Mouse (Mus musculus): ENCODE measurements around the gene Cd101. TPM values are rescaled to one million over a fixed set of nuclear protein-coding genes. Genes with fewer than 3 reads are reported as not detected.

Cd101 gene
- polyA plus RNA-seq, 1 experiment = not detected

GRCm38 (mm10) chr3:100994252-100994651, 35.1 kb downstream of the Cd101 start:
- TF ChIP-seq POLR2A (IDR thresholded peaks at IDR 0.05; ENCODE audit: low read depth, low read length) = no peak
- TF ChIP-seq CTCF (IDR thresholded peaks at IDR 0.05; ENCODE audit: borderline replicate concordance, insufficient read depth, low read length) = no peak
- H3K4me1 ChIP-seq (ENCODE audit: control insufficient read depth, insufficient read depth, low read length) = no peaks in the 10 kb centered on the region
- no peak overlapping the region for H3K27ac ChIP-seq (ENCODE audit: insufficient read depth, low read length)
- H3K4me3 ChIP-seq (ENCODE audit: insufficient read depth, low read length) = no peak overlapping the region

DNA sequence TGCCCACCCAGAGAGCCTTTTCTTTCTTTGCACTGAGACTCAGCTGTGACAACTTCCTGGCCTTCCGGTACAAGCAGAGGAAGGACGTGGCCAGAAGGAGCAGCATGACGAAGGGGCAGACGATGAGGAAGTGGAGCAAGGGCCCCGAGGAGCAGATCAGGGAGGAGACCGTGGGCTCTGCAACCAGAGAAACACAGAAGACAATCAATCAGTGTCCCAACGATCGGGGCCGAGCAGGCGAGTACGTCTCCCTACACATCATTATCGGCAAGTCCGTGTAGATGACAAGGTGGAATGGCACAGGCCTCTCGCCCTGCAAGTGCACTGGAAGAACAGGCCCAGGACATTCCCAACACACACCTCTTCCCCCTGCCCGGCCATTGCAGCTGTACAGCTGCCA, 35.6 kb downstream of the Cd101 start:
- Histone ChIP-seq H3K4me3 (ENCODE audit: insufficient read depth, low read length) (no peak overlapping the region), H3K27ac (ENCODE audit: insufficient read depth, low read length) (no peak overlapping the region), H3K4me1 (ENCODE audit: control insufficient read depth, insufficient read depth, low read length) (no peaks in the 10 kb centered on the region)
- TF ChIP-seq CTCF (IDR thresholded peaks at IDR 0.05; ENCODE audit: borderline replicate concordance, insufficient read depth, low read length) (no peak), POLR2A (IDR thresholded peaks at IDR 0.05; ENCODE audit: low read depth, low read length) (no peak)

- no peaks in the 10 kb centered on the region for H3K4me1 ChIP-seq (ENCODE audit: control insufficient read depth, insufficient read depth, low read length)
- no peak overlapping the region for H3K27ac ChIP-seq (ENCODE audit: insufficient read depth, low read length)
- no peak overlapping the region for H3K4me3 ChIP-seq (ENCODE audit: insufficient read depth, low read length)
- no peak for TF ChIP-seq CTCF (IDR thresholded peaks at IDR 0.05; ENCODE audit: borderline replicate concordance, insufficient read depth, low read length)
- TF ChIP-seq POLR2A (IDR thresholded peaks at IDR 0.05; ENCODE audit: low read depth, low read length) = no peak
Measured at GRCm38 (mm10) chr3:100993158-100993557, 36.2 kb downstream of the Cd101 start.

DNA sequence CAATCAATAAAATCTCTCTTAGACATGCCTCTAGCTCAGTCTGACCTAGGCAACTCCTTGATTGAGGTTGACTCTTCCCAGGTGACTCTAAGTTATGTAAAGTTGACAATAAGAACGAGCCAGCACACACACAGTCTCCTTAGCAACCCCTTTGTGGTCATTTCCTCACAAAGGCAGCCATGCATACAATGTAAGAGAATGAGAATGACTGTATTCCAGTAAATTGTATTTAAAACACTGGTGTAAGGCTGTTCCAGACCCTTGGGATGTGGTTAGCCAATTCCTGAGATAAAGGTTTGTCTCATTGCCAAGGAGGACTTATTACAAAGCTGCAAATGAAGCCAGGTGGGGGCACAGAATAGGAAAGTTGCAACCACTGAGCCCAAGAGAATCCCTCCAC, 39.1 kb downstream of the Cd101 start:
- TF ChIP-seq CTCF (IDR thresholded peaks at IDR 0.05; ENCODE audit: borderline replicate concordance, insufficient read depth, low read length) = no peak
- no peak for TF ChIP-seq POLR2A (IDR thresholded peaks at IDR 0.05; ENCODE audit: low read depth, low read length)
- Histone ChIP-seq H3K4me1 (ENCODE audit: control insufficient read depth, insufficient read depth, low read length) (no peaks in the 10 kb centered on the region), H3K27ac (ENCODE audit: insufficient read depth, low read length) (no peak overlapping the region), H3K4me3 (ENCODE audit: insufficient read depth, low read length) (no peak overlapping the region)

DNA sequence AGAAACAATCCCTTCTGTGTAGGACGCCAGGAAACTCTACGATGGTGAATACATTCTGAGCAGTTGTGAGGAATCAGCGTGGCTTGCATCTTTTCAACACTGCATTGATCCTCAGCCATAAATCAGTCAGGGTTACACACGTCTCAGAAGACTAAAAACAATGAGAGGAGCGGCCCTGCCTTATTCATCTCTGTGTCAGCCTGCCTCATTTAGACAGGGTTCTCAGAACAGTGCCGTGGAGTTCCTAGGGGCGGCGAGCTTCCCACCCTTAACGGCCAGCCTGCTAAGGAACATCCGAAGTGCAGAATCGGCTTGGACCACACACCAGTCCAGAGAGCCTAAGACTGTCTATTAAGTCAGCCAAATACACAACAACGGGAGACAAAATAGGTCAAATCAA, 39.9 kb downstream of the Cd101 start:
- no peak overlapping the region for H3K4me3 ChIP-seq (ENCODE audit: insufficient read depth, low read length)
- TF ChIP-seq POLR2A (IDR thresholded peaks at IDR 0.05; ENCODE audit: low read depth, low read length) (no peak), CTCF (IDR thresholded peaks at IDR 0.05; ENCODE audit: borderline replicate concordance, insufficient read depth, low read length) (no peak)
- H3K4me1 ChIP-seq (ENCODE audit: control insufficient read depth, insufficient read depth, low read length) = no peaks in the 10 kb centered on the region
- no peak overlapping the region for H3K27ac ChIP-seq (ENCODE audit: insufficient read depth, low read length)

DNA sequence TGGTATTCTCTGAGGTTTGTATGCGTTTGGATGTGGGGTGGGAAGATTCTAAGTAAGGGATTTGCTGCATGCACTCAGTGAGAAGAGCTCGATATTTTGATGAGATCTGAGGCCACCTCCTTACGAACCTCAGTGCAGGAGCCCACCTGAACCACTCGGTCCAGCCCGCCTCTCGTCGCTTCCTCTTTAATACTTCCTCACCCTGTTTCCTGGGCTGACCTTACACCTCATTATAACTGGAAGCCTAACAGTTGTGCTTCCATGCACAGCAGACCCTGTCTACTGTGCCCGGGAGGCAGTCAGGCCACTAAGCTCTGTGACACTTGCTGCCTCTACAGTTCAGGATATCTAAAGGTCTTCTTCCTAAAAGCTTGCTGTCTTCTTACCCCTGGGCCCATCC, 50.1 kb downstream of the Cd101 start:
- no peak overlapping the region for H3K4me3 ChIP-seq (ENCODE audit: insufficient read depth, low read length)
- no peaks in the 10 kb centered on the region for H3K4me1 ChIP-seq (ENCODE audit: control insufficient read depth, insufficient read depth, low read length)
- H3K27ac ChIP-seq (ENCODE audit: insufficient read depth, low read length) = no peak overlapping the region
- TF ChIP-seq POLR2A (IDR thresholded peaks at IDR 0.05; ENCODE audit: low read depth, low read length) = no peak
- TF ChIP-seq CTCF (IDR thresholded peaks at IDR 0.05; ENCODE audit: borderline replicate concordance, insufficient read depth, low read length) = no peak

DNA sequence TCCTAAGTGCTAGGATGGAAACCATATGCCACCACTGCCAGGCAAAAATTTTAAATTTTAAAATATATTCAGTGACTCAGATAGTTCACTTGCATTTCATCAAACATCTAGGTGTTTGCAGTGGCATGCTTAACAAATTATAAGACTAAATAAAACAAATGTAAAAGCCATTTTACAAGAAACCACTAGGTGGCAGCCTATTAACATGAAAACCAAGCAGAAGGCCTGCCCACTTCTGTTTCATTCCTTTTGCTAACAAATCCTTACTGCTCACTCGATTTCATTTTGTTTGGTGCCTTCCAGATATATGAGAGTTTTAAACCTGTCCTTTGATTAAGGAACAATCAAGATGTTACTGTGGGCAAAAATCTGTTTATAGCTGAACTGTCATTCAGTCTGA, 55.5 kb downstream of the Cd101 start:
- TF ChIP-seq CTCF (IDR thresholded peaks at IDR 0.05; ENCODE audit: borderline replicate concordance, insufficient read depth, low read length) = no peak
- no peak for TF ChIP-seq POLR2A (IDR thresholded peaks at IDR 0.05; ENCODE audit: low read depth, low read length)
- H3K4me1 ChIP-seq (ENCODE audit: control insufficient read depth, insufficient read depth, low read length) = no peaks in the 10 kb centered on the region
- no peak overlapping the region for H3K4me3 ChIP-seq (ENCODE audit: insufficient read depth, low read length)
- H3K27ac ChIP-seq (ENCODE audit: insufficient read depth, low read length) = no peak overlapping the region

GRCm38 (mm10) chr3:100969176-100969917, 60.0 kb downstream of the Cd101 start, which contains the start of gene Ttf2:
Gene Ttf2 (minus strand): TSS chr3:100969663.
- H3K4me1 ChIP-seq (ENCODE audit: control insufficient read depth, insufficient read depth, low read length) = no peaks in the 10 kb centered on the region; the same call in 1 of the 2 replicates
- TF ChIP-seq CTCF (IDR thresholded peaks at IDR 0.05; ENCODE audit: borderline replicate concordance, insufficient read depth, low read length) (no peak), POLR2A (IDR thresholded peaks at IDR 0.05; ENCODE audit: low read depth, low read length) (peak; percentile 72)
- peak within 1 kb of the TSS; percentile 82 for H3K4me3 ChIP-seq (ENCODE audit: insufficient read depth, low read length)
- H3K27ac ChIP-seq (ENCODE audit: insufficient read depth, low read length) = no peak within 1 kb of the TSS

DNA sequence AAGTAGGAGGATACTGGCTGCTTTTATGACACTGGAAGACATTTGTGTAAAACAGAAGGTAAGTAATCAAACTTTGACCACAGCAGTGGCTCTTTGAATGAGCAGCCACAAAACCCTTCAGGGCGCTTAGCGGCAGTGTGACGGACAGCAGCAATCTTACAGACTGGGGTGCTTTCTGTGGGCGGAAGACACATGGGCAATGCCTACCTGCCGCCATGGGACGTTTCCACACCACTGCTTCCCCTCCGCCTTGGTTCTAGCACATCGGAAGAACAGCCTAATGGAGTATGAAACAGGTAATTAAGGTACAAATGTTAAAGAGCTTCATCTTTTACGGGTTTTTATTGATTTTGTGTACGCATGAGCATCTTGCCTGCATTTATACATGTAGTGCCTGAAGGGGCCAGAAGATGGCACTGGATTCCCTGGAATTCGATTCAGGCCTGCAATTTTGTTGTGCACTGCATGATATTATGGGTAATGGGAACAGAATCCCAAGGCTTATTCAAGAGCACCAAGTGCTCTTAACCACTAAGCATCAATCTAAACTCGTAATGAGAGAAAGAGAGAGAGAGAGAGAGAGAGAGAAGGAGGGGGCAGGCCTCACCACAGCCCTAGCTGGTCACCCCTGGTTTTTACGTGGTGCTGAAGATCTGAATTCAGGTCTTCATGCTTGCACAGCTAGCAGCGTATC, 65.4 kb downstream of the Cd101 start:
- no peaks in the 10 kb centered on the region; the same call in 1 of the 2 replicates for H3K4me1 ChIP-seq (ENCODE audit: control insufficient read depth, insufficient read depth, low read length)
- no peak overlapping the region for H3K27ac ChIP-seq (ENCODE audit: insufficient read depth, low read length)
- TF ChIP-seq POLR2A (IDR thresholded peaks at IDR 0.05; ENCODE audit: low read depth, low read length) (no peak), CTCF (IDR thresholded peaks at IDR 0.05; ENCODE audit: borderline replicate concordance, insufficient read depth, low read length) (no peak)
- no peak overlapping the region for H3K4me3 ChIP-seq (ENCODE audit: insufficient read depth, low read length)

DNA sequence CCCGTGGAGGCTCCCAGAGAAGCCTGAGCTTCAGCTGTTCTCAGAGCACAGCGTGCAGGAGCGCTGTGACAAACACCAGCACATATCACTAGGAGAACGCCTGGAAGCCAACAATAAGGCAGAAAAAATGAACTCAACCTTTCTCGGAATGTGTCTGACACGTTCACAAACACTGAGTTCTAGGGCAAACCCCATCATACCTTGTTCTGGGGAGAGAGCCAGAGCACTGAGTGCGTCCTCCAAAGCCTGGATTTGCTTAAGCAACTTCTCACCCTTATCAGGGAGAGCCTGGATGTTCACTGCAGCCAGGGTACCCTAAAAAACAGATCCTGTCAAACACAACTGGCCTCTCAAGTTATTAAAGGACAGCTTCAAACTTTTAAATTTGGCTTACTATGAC, 67.9 kb downstream of the Cd101 start:
- H3K27ac ChIP-seq (ENCODE audit: insufficient read depth, low read length) = no peak overlapping the region
- TF ChIP-seq POLR2A (IDR thresholded peaks at IDR 0.05; ENCODE audit: low read depth, low read length) = no peak
- no peak for TF ChIP-seq CTCF (IDR thresholded peaks at IDR 0.05; ENCODE audit: borderline replicate concordance, insufficient read depth, low read length)
- no peaks in the 10 kb centered on the region for H3K4me1 ChIP-seq (ENCODE audit: control insufficient read depth, insufficient read depth, low read length)
- H3K4me3 ChIP-seq (ENCODE audit: insufficient read depth, low read length) = no peak overlapping the region
